ENCODE assay signal across 16 mouse cellular contexts in the genomic region with DNA sequence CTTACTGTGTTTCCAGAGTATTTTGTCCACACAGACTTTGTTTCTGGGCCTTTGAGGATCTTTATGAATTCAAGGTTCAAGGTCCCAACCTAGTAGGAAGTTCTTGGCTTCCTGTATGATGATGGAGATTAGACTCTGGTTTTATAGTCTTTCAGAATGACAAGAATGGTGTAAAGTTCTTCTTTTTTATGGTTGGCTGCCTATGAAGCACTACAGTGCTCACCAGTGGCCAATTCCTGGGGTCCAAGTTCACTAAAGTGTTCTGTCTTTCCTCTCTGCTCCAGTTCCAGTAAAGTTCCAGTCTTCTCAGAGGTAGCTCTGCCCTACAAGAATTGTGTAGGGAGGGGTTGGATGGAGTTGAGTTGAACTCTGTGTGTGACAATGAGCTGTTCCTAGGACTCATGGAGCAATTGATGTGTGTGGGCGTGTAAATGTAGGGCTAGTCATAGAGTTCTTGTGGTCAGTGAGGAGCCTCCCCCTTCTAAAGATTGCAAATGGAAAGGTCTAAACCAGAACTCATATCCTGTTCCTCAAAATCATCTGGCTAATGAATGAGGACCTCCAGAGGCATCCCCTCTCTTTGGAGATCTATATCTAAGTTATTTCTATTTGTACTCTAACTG. TPM values are rescaled to one million over a fixed set of nuclear protein-coding genes. Genes with fewer than 3 reads are reported as not detected.
DNase-seq lines count a peak whose midpoint lies in the region; ATAC-seq and TF ChIP-seq lines count a peak whose summit lies in the region.
"Had no signal": no experiment of that assay in that cellular context is flagged by ENCODE, and none has a peak within 500 bp of the region (broad histone marks: within the 10 kb centered on the region; RNA-seq: fewer than 3 reads in every experiment).

TSS of gene Ccr1 (minus strand) at position 403 of the 623 bp plus-strand sequence.

- WGBS in lung, adult 2 months: 80% methylated on average over 1 of the region's 1 CpGs

- no peaks in the 10 kb centered on the region for H3K4me1 ChIP-seq in lung, adult 2 months (ENCODE audit: control insufficient read depth, insufficient read depth, low read length)
- H3K4me1 ChIP-seq: heart, embryonic 15.5 days; limb, embryonic 15.5 days; midbrain, embryonic 15.5 days; neural tube, embryonic 15.5 days had no signal

- DNase-seq in lung, adult 18-20 months: peak; percentile 23 to 41
- DNase-seq in lung, adult 2 months: no peak
- peak; percentile 4 for DNase-seq in lung, postnatal 10 days
- DNase-seq in layer of hippocampus, postnatal 14 days (ENCODE audit: low spot score in 2 of 2): no peak
- no peak for DNase-seq in embryo, embryonic 10 days (ENCODE audit: low spot score)
- DNase-seq in adrenal gland, adult 18-20 months (ENCODE audit: low spot score in 2 of 2): no peak
- DNase-seq: gastrocnemius, adult 2 months; spleen, adult 18-20 months had no signal

- no peak for TF ChIP-seq CTCF in lung, adult 2 months (IDR thresholded peaks at IDR 0.05; ENCODE audit: insufficient read depth, low read length)

- ATAC-seq in erythroblast, adult 5-6 weeks (replicated peaks; ENCODE audit: low FRiP score, poor library complexity, severe bottlenecking): no peak
- ATAC-seq: hindbrain, embryonic 16.5 days; midbrain, embryonic 15.5 days had no signal

- TF ChIP-seq POLR2A in lung, adult 2 months (IDR thresholded peaks at IDR 0.05; ENCODE audit: borderline replicate concordance, extremely low read depth, low read depth, low read length): no peak

- H3K4me3 ChIP-seq in lung, adult 2 months (replicated peaks; ENCODE audit: extremely low read depth, low read depth, low read length): no peak within 1 kb of the TSS
- H3K4me3 ChIP-seq: erythroblast, embryonic 14.5 days; gastrocnemius, adult 2 months; heart, embryonic 15.5 days; limb, embryonic 15.5 days; midbrain, embryonic 15.5 days; neural tube, embryonic 15.5 days had no signal

RNA-seq across cellular contexts. Expression of gene Ccr1, which starts in this region (rescaled TPM):
- 3.1 and 4.9 TPM in 2 replicates for polyA plus RNA-seq in lung, adult 2 months (2012; rRNA removed)
- total RNA-seq in erythroblast, adult 5-6 weeks (2015; ENCODE audit: low replicate concordance): 12.3 and 17.3 TPM in 2 replicates
- total RNA-seq in erythroblast, adult 5-6 weeks (2017; ENCODE audit: low replicate concordance): 12.1 and 14.9 TPM in 2 replicates
- total RNA-seq in layer of hippocampus, postnatal 14 days (2021): under 1 TPM; 0.57 to 0.62 TPM
- total RNA-seq in adrenal gland, adult 18-20 months (2021): 1 to 10 TPM; 1.1 to 1.7 TPM
- total RNA-seq: ES-E14 had no signal
- polyA plus RNA-seq: erythroblast, embryonic 14.5 days had no signal

Comparison
In these comparisons a context has a peak if more than half of its experiments do, and no peak if none do; other contexts are left out.
1. RNA of gene Ccr1 (total RNA-seq): 12.1 to 17.3 TPM in erythroblast, adult 5-6 weeks; 1.1 to 1.7 TPM in adrenal gland, adult 18-20 months and 0.57 to 0.62 TPM in layer of hippocampus, postnatal 14 days; every median in the first group is over 4 times any median in the second.
2. DNase-seq: peak in lung, adult 18-20 months (2 of 2) and lung, postnatal 10 days (single experiment); none in lung, adult 2 months (single experiment), layer of hippocampus, postnatal 14 days (0 of 2), embryo, embryonic 10 days (single experiment) and adrenal gland, adult 18-20 months (0 of 2).